Mouse (Mus musculus) spleen, adult 2 months (tissue): ENCODE data around the gene Krt73.

Source experiments
- CTCF ChIP-seq: fragments of 200-500 bp; IDR thresholded peaks from 2 replicates; pipeline ENCODE4 v1.5.1; 2011; ENCODE audit warnings: mild to moderate bottlenecking, inconsistent platforms; ENCODE audit not compliant: insufficient read depth, insufficient read length, insufficient replicate concordance; ENCODE audit errors: extremely low read depth
- POLR2A ChIP-seq: fragments of 200-500 bp; IDR thresholded peaks from 2 replicates; pipeline ENCODE4 v1.6.1; 2011; ENCODE audit warnings: low read depth, low read length, inconsistent platforms

DNA sequence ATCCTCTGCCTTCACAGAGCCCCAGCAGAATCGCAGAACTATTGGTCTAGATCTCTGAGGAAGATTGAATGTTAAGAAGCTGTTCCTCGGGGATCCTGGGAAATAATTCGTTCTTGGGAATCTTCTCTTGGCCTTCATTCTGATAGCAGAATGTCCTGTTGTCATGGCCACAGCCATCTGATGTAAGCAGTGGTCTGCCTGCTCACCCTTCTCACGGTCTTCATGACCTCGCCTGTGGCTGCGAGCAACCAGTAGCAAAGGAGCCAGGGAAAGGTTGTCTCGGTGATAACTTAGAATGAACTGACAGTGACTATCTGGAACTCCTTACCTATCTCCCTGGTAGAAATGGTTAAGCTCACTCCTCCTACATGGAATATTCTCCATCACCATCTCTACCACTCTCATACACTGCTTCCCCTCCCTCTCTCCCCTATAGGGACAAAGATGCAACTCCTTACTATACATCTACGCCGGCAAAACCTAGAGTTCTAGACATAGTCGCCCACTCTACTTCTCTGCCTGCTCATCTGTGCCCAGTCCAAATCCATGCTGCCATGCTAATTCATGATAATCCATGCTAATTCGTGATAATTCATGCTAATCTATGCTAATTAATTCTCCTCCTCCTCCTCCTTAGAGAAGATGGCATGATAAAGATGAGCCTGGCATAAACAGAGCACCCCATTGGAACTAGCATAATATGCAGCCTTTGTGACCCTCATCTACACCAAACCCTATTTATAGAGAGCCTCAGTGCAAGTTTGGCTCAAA, 1.1 kb upstream of the Krt73 start:
- TF ChIP-seq CTCF (no peak), POLR2A (no peak)
